Mouse (Mus musculus): ENCODE measurements around the gene Ahdc1. TPM values are rescaled to one million over a fixed set of nuclear protein-coding genes. Genes with fewer than 3 reads are reported as not detected.

The Ahdc1 gene
- polyA plus RNA-seq, 1 experiment = 58.2 TPM

DNA sequence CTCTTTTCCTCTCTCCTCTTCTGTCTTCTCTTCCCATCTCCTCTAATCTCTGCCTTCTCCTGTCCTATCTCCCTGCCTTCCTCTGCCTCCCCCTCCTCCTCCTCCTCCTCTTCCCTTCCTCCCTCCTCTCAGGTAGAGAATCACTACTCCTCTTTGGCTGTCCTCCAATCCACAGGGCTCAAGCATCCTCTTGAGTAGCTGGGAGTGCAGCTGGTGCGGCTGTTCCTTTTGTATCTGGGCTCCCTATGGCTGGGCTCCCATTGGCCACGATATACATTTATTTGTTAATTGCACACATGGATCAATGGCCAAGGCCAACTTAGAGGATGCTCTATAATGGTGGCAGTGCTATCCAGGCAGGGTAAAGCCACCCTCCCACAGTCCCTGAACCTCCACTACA, 38.5 kb upstream of the Ahdc1 start:
- no peak for TF ChIP-seq POLR2A (IDR thresholded peaks at IDR 0.05; ENCODE audit: insufficient read length, low read depth)
- no peak for TF ChIP-seq CEBPB (IDR thresholded peaks at IDR 0.05; ENCODE audit: insufficient read depth, poor library complexity, severe bottlenecking)
- no peak for TF ChIP-seq REST (IDR thresholded peaks at IDR 0.05; ENCODE audit: insufficient read depth, insufficient read length)
- TF ChIP-seq E2F4 (IDR thresholded peaks at IDR 0.05; ENCODE audit: insufficient read depth) = no peak
- TF ChIP-seq TCF3 (IDR thresholded peaks at IDR 0.05; ENCODE audit: insufficient read length, low read depth) = no peak
- no peak for TF ChIP-seq MYOG (IDR thresholded peaks at IDR 0.05; ENCODE audit: control insufficient read depth in 1 of 3, insufficient read depth in 1 of 3, insufficient read length in 2 of 3, low read depth in 2 of 3)
- no peak for TF ChIP-seq MYOD1 (IDR thresholded peaks at IDR 0.05; ENCODE audit: control insufficient read depth in 1 of 3, insufficient read length in 2 of 3, low read depth in 2 of 3)
- no peak for TF ChIP-seq USF1 (IDR thresholded peaks at IDR 0.05; ENCODE audit: low read depth)
- no peak for TF ChIP-seq MAX (IDR thresholded peaks at IDR 0.05; ENCODE audit: low read depth)
- TF ChIP-seq POLR2AphosphoS2 (IDR thresholded peaks at IDR 0.05; ENCODE audit: insufficient read length, low read depth) = no peak
- TF ChIP-seq SRF (IDR thresholded peaks at IDR 0.05; ENCODE audit: control insufficient read depth, insufficient read length, low read depth) = no peak
- TF ChIP-seq TCF12 (IDR thresholded peaks at IDR 0.05; ENCODE audit: insufficient read depth, poor library complexity, severe bottlenecking) = no peak
- H3K27me3 ChIP-seq (ENCODE audit: control insufficient read depth, insufficient read depth, insufficient read length) = peaks cover 38% of the 10 kb centered on the region
- no peak overlapping the region for H3K4me3 ChIP-seq
- no peaks in the 10 kb centered on the region for H3K79me2 ChIP-seq (ENCODE audit: control insufficient read depth, insufficient read depth)
- no peak overlapping the region for H3K4me2 ChIP-seq (ENCODE audit: low read depth)
- H3K36me3 ChIP-seq (ENCODE audit: control insufficient read depth, insufficient read depth) = no peaks in the 10 kb centered on the region
- H3ac ChIP-seq (ENCODE audit: control insufficient read depth, insufficient read length) = no peak overlapping the region

GRCm38 (mm10) chr4:132973186-132973585, 37.9 kb upstream of the Ahdc1 start:
- Histone ChIP-seq H3ac (ENCODE audit: control insufficient read depth, insufficient read length) (no peak overlapping the region), H3K79me2 (ENCODE audit: control insufficient read depth, insufficient read depth) (no peaks in the 10 kb centered on the region), H3K36me3 (ENCODE audit: control insufficient read depth, insufficient read depth) (no peaks in the 10 kb centered on the region), H3K27me3 (ENCODE audit: control insufficient read depth, insufficient read depth, insufficient read length) (peaks cover 40% of the 10 kb centered on the region), H3K4me2 (ENCODE audit: low read depth) (no peak overlapping the region), H3K4me3 (no peak overlapping the region)
- TF ChIP-seq TCF12 (IDR thresholded peaks at IDR 0.05; ENCODE audit: insufficient read depth, poor library complexity, severe bottlenecking) = no peak
- no peak for TF ChIP-seq MAX (IDR thresholded peaks at IDR 0.05; ENCODE audit: low read depth)
- no peak for TF ChIP-seq POLR2A (IDR thresholded peaks at IDR 0.05; ENCODE audit: insufficient read length, low read depth)
- TF ChIP-seq MYOD1 (IDR thresholded peaks at IDR 0.05; ENCODE audit: control insufficient read depth in 1 of 3, insufficient read length in 2 of 3, low read depth in 2 of 3) = no peak
- no peak for TF ChIP-seq MYOG (IDR thresholded peaks at IDR 0.05; ENCODE audit: control insufficient read depth in 1 of 3, insufficient read depth in 1 of 3, insufficient read length in 2 of 3, low read depth in 2 of 3)
- TF ChIP-seq E2F4 (IDR thresholded peaks at IDR 0.05; ENCODE audit: insufficient read depth) = no peak
- TF ChIP-seq REST (IDR thresholded peaks at IDR 0.05; ENCODE audit: insufficient read depth, insufficient read length) = no peak
- TF ChIP-seq USF1 (IDR thresholded peaks at IDR 0.05; ENCODE audit: low read depth) = no peak
- TF ChIP-seq CEBPB (IDR thresholded peaks at IDR 0.05; ENCODE audit: insufficient read depth, poor library complexity, severe bottlenecking) = no peak
- no peak for TF ChIP-seq SRF (IDR thresholded peaks at IDR 0.05; ENCODE audit: control insufficient read depth, insufficient read length, low read depth)
- TF ChIP-seq TCF3 (IDR thresholded peaks at IDR 0.05; ENCODE audit: insufficient read length, low read depth) = no peak
- TF ChIP-seq POLR2AphosphoS2 (IDR thresholded peaks at IDR 0.05; ENCODE audit: insufficient read length, low read depth) = no peak

GRCm38 (mm10) chr4:132973814-132974398, 37.2 kb upstream of the Ahdc1 start, which contains the start of gene Fgr:
Gene Fgr (plus strand): TSS chr4:132974095.
- no peak for TF ChIP-seq TCF3 (IDR thresholded peaks at IDR 0.05; ENCODE audit: insufficient read length, low read depth)
- H3K4me2 ChIP-seq (ENCODE audit: low read depth) = no peak within 1 kb of the TSS

DNA sequence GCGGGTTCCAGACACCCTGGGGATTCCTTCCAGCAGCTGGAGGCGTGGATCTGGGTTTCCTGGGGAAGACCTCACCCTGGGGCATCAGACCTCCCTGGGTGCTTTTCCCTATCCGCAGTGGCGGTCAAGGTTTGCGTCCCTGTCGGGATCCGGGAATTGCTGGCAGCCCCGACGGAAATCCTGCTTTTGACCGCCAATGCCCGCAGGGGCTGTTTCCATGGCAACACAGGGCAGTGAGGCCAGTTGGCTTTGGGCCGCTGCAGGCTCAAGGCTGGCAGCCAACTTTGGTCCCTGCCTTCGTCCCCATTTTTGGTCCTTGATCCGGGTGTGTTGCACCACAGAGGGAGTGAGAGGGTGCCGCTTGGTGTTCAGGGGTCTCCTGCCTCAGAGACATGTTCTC, 36.2 kb upstream of the Ahdc1 start:
- no peak for TF ChIP-seq E2F4 (IDR thresholded peaks at IDR 0.05; ENCODE audit: insufficient read depth)
- TF ChIP-seq TCF3 (IDR thresholded peaks at IDR 0.05; ENCODE audit: insufficient read length, low read depth) = no peak
- TF ChIP-seq MYOG (IDR thresholded peaks at IDR 0.05; ENCODE audit: control insufficient read depth in 1 of 3, insufficient read depth in 1 of 3, insufficient read length in 2 of 3, low read depth in 2 of 3) = no peak
- no peak for TF ChIP-seq POLR2A (IDR thresholded peaks at IDR 0.05; ENCODE audit: insufficient read length, low read depth)
- no peak for TF ChIP-seq POLR2AphosphoS2 (IDR thresholded peaks at IDR 0.05; ENCODE audit: insufficient read length, low read depth)
- TF ChIP-seq MAX (IDR thresholded peaks at IDR 0.05; ENCODE audit: low read depth) = no peak
- no peak for TF ChIP-seq REST (IDR thresholded peaks at IDR 0.05; ENCODE audit: insufficient read depth, insufficient read length)
- no peak for TF ChIP-seq SRF (IDR thresholded peaks at IDR 0.05; ENCODE audit: control insufficient read depth, insufficient read length, low read depth)
- no peak for TF ChIP-seq TCF12 (IDR thresholded peaks at IDR 0.05; ENCODE audit: insufficient read depth, poor library complexity, severe bottlenecking)
- TF ChIP-seq CEBPB (IDR thresholded peaks at IDR 0.05; ENCODE audit: insufficient read depth, poor library complexity, severe bottlenecking) = no peak
- TF ChIP-seq MYOD1 (IDR thresholded peaks at IDR 0.05; ENCODE audit: control insufficient read depth in 1 of 3, insufficient read length in 2 of 3, low read depth in 2 of 3) = no peak
- no peak for TF ChIP-seq USF1 (IDR thresholded peaks at IDR 0.05; ENCODE audit: low read depth)
- Histone ChIP-seq H3K4me3 (no peak overlapping the region), H3ac (ENCODE audit: control insufficient read depth, insufficient read length) (no peak overlapping the region), H3K4me2 (ENCODE audit: low read depth) (no peak overlapping the region), H3K79me2 (ENCODE audit: control insufficient read depth, insufficient read depth) (no peaks in the 10 kb centered on the region), H3K36me3 (ENCODE audit: control insufficient read depth, insufficient read depth) (no peaks in the 10 kb centered on the region), H3K27me3 (ENCODE audit: control insufficient read depth, insufficient read depth, insufficient read length) (peaks cover 40% of the 10 kb centered on the region)

More at GRCm38 (mm10) chr4:132973814-132974398, 37.2 kb upstream of the Ahdc1 start, which contains the start of gene Fgr:
- Histone ChIP-seq H3ac (ENCODE audit: control insufficient read depth, insufficient read length) (no peak within 1 kb of the TSS), H3K4me3 (no peak within 1 kb of the TSS), H3K27me3 (ENCODE audit: control insufficient read depth, insufficient read depth, insufficient read length) (peaks cover 40% of the 10 kb centered on the region), H3K36me3 (ENCODE audit: control insufficient read depth, insufficient read depth) (no peaks in the 10 kb centered on the region), H3K79me2 (ENCODE audit: control insufficient read depth, insufficient read depth) (no peaks in the 10 kb centered on the region)

DNA sequence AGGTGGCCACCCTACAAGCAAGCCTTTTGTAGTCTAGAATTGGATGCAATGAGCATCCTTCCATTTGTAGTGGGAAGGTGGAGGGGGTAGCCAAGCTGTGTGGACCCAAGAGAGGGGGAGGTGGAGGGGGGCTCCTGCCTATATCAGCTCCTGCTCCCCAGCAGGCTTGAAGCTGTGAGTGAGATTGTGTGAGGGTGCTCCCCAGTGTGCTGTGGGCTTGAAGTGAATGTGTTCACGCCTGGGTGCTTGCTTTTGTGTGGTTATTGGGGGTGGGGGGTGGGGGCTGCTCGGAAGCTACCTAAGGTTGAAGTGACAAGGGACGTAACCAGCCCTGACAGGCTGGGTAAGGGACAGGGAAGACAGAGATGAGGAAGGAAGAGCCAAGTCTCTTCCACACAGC, 35.3 kb upstream of the Ahdc1 start:
- Histone ChIP-seq H3K36me3 (ENCODE audit: control insufficient read depth, insufficient read depth) (no peaks in the 10 kb centered on the region), H3ac (ENCODE audit: control insufficient read depth, insufficient read length) (no peak overlapping the region), H3K4me3 (no peak overlapping the region), H3K4me2 (ENCODE audit: low read depth) (no peak overlapping the region), H3K27me3 (ENCODE audit: control insufficient read depth, insufficient read depth, insufficient read length) (peaks cover 41% of the 10 kb centered on the region), H3K79me2 (ENCODE audit: control insufficient read depth, insufficient read depth) (no peaks in the 10 kb centered on the region)
- no peak for TF ChIP-seq USF1 (IDR thresholded peaks at IDR 0.05; ENCODE audit: low read depth)
- TF ChIP-seq MYOG (IDR thresholded peaks at IDR 0.05; ENCODE audit: control insufficient read depth in 1 of 3, insufficient read depth in 1 of 3, insufficient read length in 2 of 3, low read depth in 2 of 3) = no peak
- no peak for TF ChIP-seq SRF (IDR thresholded peaks at IDR 0.05; ENCODE audit: control insufficient read depth, insufficient read length, low read depth)
- TF ChIP-seq CEBPB (IDR thresholded peaks at IDR 0.05; ENCODE audit: insufficient read depth, poor library complexity, severe bottlenecking) = no peak
- no peak for TF ChIP-seq E2F4 (IDR thresholded peaks at IDR 0.05; ENCODE audit: insufficient read depth)

All from myocyte (in vitro differentiated cells).